Mouse (Mus musculus) forebrain, embryonic 13.5 days (tissue): ENCODE results near the gene B4galt3. TPM values are rescaled to one million over a fixed set of nuclear protein-coding genes. Genes with fewer than 3 reads are reported as not detected.
A peak's percentile ranks its signal among the peaks of the same experiment; 100 is the strongest.
"Not testable (repeated sequence)": the region's sequence is repeated elsewhere in the genome, so short reads cannot be mapped to it uniquely, and the experiment has no call there.

Experiments used
- ATAC-seq: fragments of 200-750 bp; cut with Nextera tagmentation; 2 replicates; pipeline ENCODE4 v1.8.0; 2017
- H3K27ac ChIP-seq: fragments of 300-500 bp; sonication (generic); 2 replicates; pipeline ENCODE4 v1.5.1; 2015; ENCODE audit warnings: inconsistent platforms, mild to moderate bottlenecking, moderate library complexity
- H3K27me3 ChIP-seq: fragments of 300-500 bp; sonication (generic); 2 replicates; pipeline ENCODE4 v1.6.1; 2015; ENCODE audit warnings: mild to moderate bottlenecking, inconsistent platforms
- H3K36me3 ChIP-seq: fragments of 300-500 bp; sonication (generic); 2 replicates; pipeline ENCODE4 v1.6.1; 2015; ENCODE audit warnings: mild to moderate bottlenecking, inconsistent platforms; ENCODE audit not compliant: poor library complexity, severe bottlenecking
- H3K4me1 ChIP-seq: fragments of 300-500 bp; sonication (generic); 2 replicates; pipeline ENCODE4 v1.6.1; 2015; ENCODE audit warnings: inconsistent platforms
- H3K4me2 ChIP-seq: fragments of 300-500 bp; sonication (generic); 2 replicates; pipeline ENCODE4 v1.6.1; 2015; ENCODE audit warnings: inconsistent platforms, mild to moderate bottlenecking, moderate library complexity
- H3K4me3 ChIP-seq: fragments of 300-500 bp; sonication (generic); 2 replicates; pipeline ENCODE4 v1.5.1; 2015; ENCODE audit warnings: mild to moderate bottlenecking, inconsistent platforms
- H3K9ac ChIP-seq: fragments of 300-500 bp; sonication (generic); 2 replicates; pipeline ENCODE4 v1.6.1; 2015; ENCODE audit warnings: mild to moderate bottlenecking, inconsistent platforms
- H3K9me3 ChIP-seq: fragments of 300-500 bp; sonication (generic); replicated peaks from 2 replicates; pipeline ENCODE4 v1.6.1; 2016; ENCODE audit warnings: inconsistent platforms
- WGBS: fragments of 180-500 bp; shearing (Covaris S2); methylation state at CpG from one replicate; pipeline ENCODE4 v1.1.7; 2015; 5-methylcytosine and 5-hydroxymethylcytosine counted together
- polyA plus RNA-seq: library from polyadenylated mRNA; unstranded; fragments of >200 nt; fragmentation: Nextera tagmentation; extraction: Ambion mirVana; gene quantifications from 2 replicates; pipeline ENCODE4 v1.2.1, GENCODE M21; 2015

The B4galt3 gene
- polyA plus RNA-seq, 1 experiment from 2014 or later = 95.3 TPM

- Histone ChIP-seq H3K4me3 (no peak overlapping the region), H3K9ac (no peak overlapping the region), H3K27me3 (no peaks in the 10 kb centered on the region), H3K27ac (no peak overlapping the region), H3K4me2 (no peak overlapping the region), H3K4me1 (no peaks in the 10 kb centered on the region), H3K36me3 (peaks cover 36% of the 10 kb centered on the region), H3K9me3 (no peaks in the 10 kb centered on the region)
- no peak for ATAC-seq
- 75% methylated on average over 4 of the region's 4 CpGs for WGBS
Measured at GRCm38 (mm10) chr1:171231844-171232243, 38.3 kb upstream of the B4galt3 start.

GRCm38 (mm10) chr1:171232348-171232747, 37.8 kb upstream of the B4galt3 start:
- no peaks in the 10 kb centered on the region for H3K27me3 ChIP-seq
- ATAC-seq = no peak
- peaks cover 41% of the 10 kb centered on the region for H3K36me3 ChIP-seq
- H3K27ac ChIP-seq = no peak overlapping the region
- H3K9ac ChIP-seq = no peak overlapping the region
- WGBS = 94% methylated on average over 5 of the region's 5 CpGs
- no peaks in the 10 kb centered on the region for H3K4me1 ChIP-seq
- H3K4me3 ChIP-seq = no peak overlapping the region
- no peak overlapping the region for H3K4me2 ChIP-seq
- H3K9me3 ChIP-seq = no peaks in the 10 kb centered on the region

- H3K27ac ChIP-seq = no peak overlapping the region
- H3K4me1 ChIP-seq = no peaks in the 10 kb centered on the region
- no peak overlapping the region for H3K9ac ChIP-seq
- H3K9me3 ChIP-seq = no peaks in the 10 kb centered on the region
- peaks cover 48% of the 10 kb centered on the region for H3K36me3 ChIP-seq
- no peak overlapping the region for H3K4me3 ChIP-seq
- H3K27me3 ChIP-seq = no peaks in the 10 kb centered on the region
- H3K4me2 ChIP-seq = no peak overlapping the region
- 84% methylated on average over 12 of the region's 12 CpGs for WGBS
- ATAC-seq = no peak
Measured at GRCm38 (mm10) chr1:171232800-171233730, 37.1 kb upstream of the B4galt3 start.

- Histone ChIP-seq H3K27ac (no peak within 1 kb of the TSS), H3K4me1 (no peaks in the 10 kb centered on the region), H3K4me3 (no peak within 1 kb of the TSS), H3K9ac (no peak within 1 kb of the TSS), H3K36me3 (peaks cover 59% of the 10 kb centered on the region), H3K27me3 (no peaks in the 10 kb centered on the region), H3K4me2 (no peak within 1 kb of the TSS), H3K9me3 (no peaks in the 10 kb centered on the region)
- 94% methylated on average over 14 of the region's 14 CpGs for WGBS
- no peak for ATAC-seq
Measured at GRCm38 (mm10) chr1:171234126-171234525, 36.0 kb upstream of the B4galt3 start, which contains the start of gene Fcer1g. Fcer1g (minus strand) TSS chr1:171234365.

- 94% methylated on average over 4 of the region's 4 CpGs for WGBS
- Histone ChIP-seq H3K27me3 (no peaks in the 10 kb centered on the region), H3K4me2 (no peak overlapping the region), H3K4me1 (no peaks in the 10 kb centered on the region), H3K9me3 (no peaks in the 10 kb centered on the region), H3K27ac (no peak overlapping the region), H3K36me3 (peaks cover 63% of the 10 kb centered on the region), H3K9ac (no peak overlapping the region), H3K4me3 (no peak overlapping the region)
- no peak for ATAC-seq
Measured at GRCm38 (mm10) chr1:171234538-171234937, 35.6 kb upstream of the B4galt3 start.

- Histone ChIP-seq H3K4me1 (no peaks in the 10 kb centered on the region), H3K4me3 (no peak overlapping the region), H3K27me3 (no peaks in the 10 kb centered on the region), H3K27ac (no peak overlapping the region), H3K9me3 (no peaks in the 10 kb centered on the region), H3K36me3 (peaks cover 76% of the 10 kb centered on the region), H3K4me2 (no peak overlapping the region), H3K9ac (no peak overlapping the region)
- ATAC-seq = no peak
- 90% methylated on average over 4 of the region's 4 CpGs for WGBS
Measured at GRCm38 (mm10) chr1:171235791-171236190, 34.3 kb upstream of the B4galt3 start.

- Histone ChIP-seq H3K27ac (no peak overlapping the region), H3K4me1 (no peaks in the 10 kb centered on the region), H3K9me3 (no peaks in the 10 kb centered on the region), H3K36me3 (peaks cover 91% of the 10 kb centered on the region), H3K4me2 (no peak overlapping the region), H3K9ac (no peak overlapping the region), H3K4me3 (no peak overlapping the region), H3K27me3 (no peaks in the 10 kb centered on the region)
- 80% methylated on average over 6 of the region's 6 CpGs for WGBS
- no peak for ATAC-seq
Measured at GRCm38 (mm10) chr1:171237438-171237837, 32.7 kb upstream of the B4galt3 start.

GRCm38 (mm10) chr1:171238463-171238862, 31.7 kb upstream of the B4galt3 start:
- H3K9me3 ChIP-seq = no peaks in the 10 kb centered on the region
- H3K36me3 ChIP-seq = peaks cover 98% of the 10 kb centered on the region
- H3K4me3 ChIP-seq = no peak overlapping the region
- no peak overlapping the region for H3K27ac ChIP-seq
- WGBS = 72% methylated on average over 14 of the region's 14 CpGs
- no peaks in the 10 kb centered on the region for H3K4me1 ChIP-seq
- H3K4me2 ChIP-seq = no peak overlapping the region
- no peak for ATAC-seq
- no peaks in the 10 kb centered on the region for H3K27me3 ChIP-seq
- H3K9ac ChIP-seq = no peak overlapping the region

- ATAC-seq = no peak
- Histone ChIP-seq H3K27me3 (no peaks in the 10 kb centered on the region), H3K4me3 (no peak overlapping the region), H3K9me3 (no peaks in the 10 kb centered on the region), H3K27ac (no peak overlapping the region), H3K9ac (peak overlapping the region; percentile 16; the same call in 1 of the 2 replicates), H3K4me1 (no peaks in the 10 kb centered on the region), H3K4me2 (no peak overlapping the region), H3K36me3 (peaks cover 94% of the 10 kb centered on the region)
- 83% methylated on average over 15 of the region's 15 CpGs for WGBS
Measured at GRCm38 (mm10) chr1:171239992-171240744, 30.0 kb upstream of the B4galt3 start.

GRCm38 (mm10) chr1:171240911-171241310, 29.2 kb upstream of the B4galt3 start:
- Histone ChIP-seq H3K4me3 (no peak overlapping the region), H3K27me3 (no peaks in the 10 kb centered on the region), H3K27ac (no peak overlapping the region), H3K36me3 (peaks cover 90% of the 10 kb centered on the region), H3K9ac (peak overlapping the region; percentile 16; the same call in 1 of the 2 replicates), H3K4me2 (no peak overlapping the region), H3K9me3 (no peaks in the 10 kb centered on the region), H3K4me1 (peaks cover 6% of the 10 kb centered on the region)
- no peak for ATAC-seq
- 94% methylated on average over 10 of the region's 10 CpGs for WGBS

GRCm38 (mm10) chr1:171241952-171242351, 28.2 kb upstream of the B4galt3 start:
- H3K4me2 ChIP-seq, H3K9me3 ChIP-seq, H3K27ac ChIP-seq, H3K4me3 ChIP-seq, H3K9ac ChIP-seq, H3K27me3 ChIP-seq, ATAC-seq: not testable (repeated sequence)
- 80% methylated on average over 12 of the region's 12 CpGs for WGBS
- peaks cover 12% of the 10 kb centered on the region for H3K4me1 ChIP-seq
- H3K36me3 ChIP-seq = peaks cover 81% of the 10 kb centered on the region

GRCm38 (mm10) chr1:171245353-171245752, 24.8 kb upstream of the B4galt3 start:
- Histone ChIP-seq H3K4me1 (peaks cover 37% of the 10 kb centered on the region), H3K4me2 (no peak overlapping the region; the same call in 1 of the 2 replicates), H3K27ac (no peak overlapping the region), H3K9me3 (no peaks in the 10 kb centered on the region), H3K4me3 (no peak overlapping the region), H3K9ac (no peak overlapping the region), H3K27me3 (no peaks in the 10 kb centered on the region), H3K36me3 (peaks cover 47% of the 10 kb centered on the region)
- 96% methylated on average over 8 of the region's 8 CpGs for WGBS
- no peak for ATAC-seq
